Mouse (Mus musculus) mesoderm, embryonic 11.5 days (tissue): ENCODE results near the gene Susd1.
A peak's percentile ranks its signal among the peaks of the same experiment; 100 is the strongest.

Source experiments
- DNase-seq: peaks from one replicate; pipeline ENCODE4 v3.0.0-alpha.2; 2012; ENCODE audit warnings: low read depth, low spot score

The Susd1 gene

DNA sequence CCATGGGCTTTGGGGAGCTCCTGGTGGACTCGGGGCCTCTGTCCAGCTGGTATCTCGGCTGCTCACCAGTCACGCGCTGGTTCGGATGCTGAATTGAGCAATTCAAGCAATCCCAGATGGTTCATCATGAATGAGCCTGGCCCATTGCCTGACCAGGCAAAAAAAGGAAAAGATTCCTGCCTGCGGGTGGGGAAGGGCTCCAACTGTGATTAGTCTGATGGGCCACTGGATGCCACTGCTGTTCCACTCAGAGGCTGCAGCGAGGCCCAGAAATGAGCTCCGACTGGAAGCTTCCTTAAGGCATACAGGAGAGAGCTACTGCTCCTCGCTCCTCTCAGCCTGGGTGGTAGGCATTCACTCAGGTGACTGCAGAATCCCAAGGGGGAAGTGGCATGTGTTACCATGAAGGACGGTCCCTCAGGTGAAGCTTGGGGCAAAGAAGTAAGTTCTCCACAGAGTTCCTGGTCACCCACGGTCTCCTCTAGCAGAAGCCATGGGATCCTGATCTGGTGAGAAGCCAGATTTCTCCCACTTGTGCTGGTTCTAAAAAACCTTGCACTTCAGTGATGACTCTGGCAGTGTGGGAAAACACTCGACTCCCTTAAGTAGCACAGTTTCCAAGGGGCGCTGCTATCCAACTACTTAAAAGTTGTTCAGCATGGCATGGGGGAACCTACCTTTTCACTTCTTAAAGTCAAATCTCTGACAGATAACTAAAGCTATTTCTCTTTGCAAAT, 57.3 kb downstream of the Susd1 start:
- peak; percentile 34 for DNase-seq

DNA sequence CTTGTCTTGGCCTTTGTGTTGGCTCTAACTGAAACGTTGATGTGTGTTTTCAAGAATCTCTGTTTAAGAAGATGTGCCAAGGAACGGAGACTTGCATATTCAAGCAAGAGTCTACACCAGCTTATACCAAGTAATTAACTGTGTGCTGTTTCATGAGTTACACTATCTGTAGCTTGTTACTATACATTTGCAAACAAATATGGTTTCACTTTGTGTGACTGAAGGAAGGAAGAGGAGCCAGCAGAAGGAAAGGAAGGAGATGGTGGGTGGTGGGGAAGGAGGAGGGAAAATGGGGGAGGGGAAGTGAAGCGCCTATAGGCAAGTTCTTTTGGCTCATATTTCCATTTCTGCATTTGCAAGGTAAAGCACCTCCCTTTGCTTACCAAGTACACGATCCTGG, 58.0 kb downstream of the Susd1 start:
- no peak for DNase-seq

GRCm38 (mm10) chr4:59379876-59380275, 58.6 kb downstream of the Susd1 start:
- no peak for DNase-seq

DNA sequence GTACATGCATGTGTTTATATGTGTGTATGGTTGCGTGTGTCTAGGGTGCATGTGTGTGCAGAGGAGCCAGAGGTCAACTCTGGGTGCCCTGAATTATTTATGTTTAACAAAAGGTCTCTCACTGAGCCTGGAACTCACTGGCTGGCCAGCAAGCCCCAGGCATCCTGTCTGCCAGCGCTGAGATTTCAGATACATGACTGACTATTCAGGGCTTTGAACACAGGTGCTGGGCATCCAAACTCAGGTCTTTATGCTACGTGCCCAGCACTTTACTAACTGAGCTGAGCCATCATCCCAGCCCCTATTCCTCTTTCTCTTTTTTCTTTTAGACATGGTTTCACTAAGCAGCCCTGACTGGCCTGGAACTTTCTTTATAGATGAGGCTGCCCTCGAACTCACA, 59.8 kb downstream of the Susd1 start:
- DNase-seq: no peak

DNA sequence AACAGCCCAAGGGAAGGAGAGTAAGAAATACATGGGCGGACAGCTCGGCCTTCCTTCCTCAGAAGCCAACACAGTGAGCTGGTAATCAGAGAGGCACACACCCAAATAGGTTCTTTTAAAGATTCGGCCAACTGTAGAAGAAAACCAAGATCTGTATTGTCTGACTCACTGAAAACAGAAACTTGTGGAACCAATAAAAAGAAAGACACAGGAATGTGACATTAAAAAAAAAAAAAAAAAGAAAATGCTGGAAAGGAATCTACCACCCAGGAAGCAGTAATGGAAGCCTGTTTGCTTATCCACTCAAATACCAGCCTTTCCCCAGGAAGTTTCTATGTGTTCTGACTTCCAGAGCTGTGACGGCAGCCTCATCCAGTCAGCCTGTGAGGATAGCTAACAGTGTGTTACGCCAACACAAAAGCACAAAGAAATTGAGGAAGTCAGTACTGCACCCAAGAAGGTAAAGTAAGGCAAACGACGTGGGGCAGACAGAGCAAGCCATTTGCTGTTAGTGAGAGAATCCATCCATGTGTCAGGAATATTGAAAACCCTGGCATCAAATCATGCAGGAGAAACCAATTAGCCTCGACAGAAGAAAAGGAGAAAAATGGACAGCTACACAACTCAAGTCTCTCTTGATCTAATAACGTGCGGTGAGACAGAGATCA, 64.0 kb downstream of the Susd1 start:
- no peak for DNase-seq

- DNase-seq: no peak
Observed at GRCm38 (mm10) chr4:59372546-59373157, 65.8 kb downstream of the Susd1 start.

DNA sequence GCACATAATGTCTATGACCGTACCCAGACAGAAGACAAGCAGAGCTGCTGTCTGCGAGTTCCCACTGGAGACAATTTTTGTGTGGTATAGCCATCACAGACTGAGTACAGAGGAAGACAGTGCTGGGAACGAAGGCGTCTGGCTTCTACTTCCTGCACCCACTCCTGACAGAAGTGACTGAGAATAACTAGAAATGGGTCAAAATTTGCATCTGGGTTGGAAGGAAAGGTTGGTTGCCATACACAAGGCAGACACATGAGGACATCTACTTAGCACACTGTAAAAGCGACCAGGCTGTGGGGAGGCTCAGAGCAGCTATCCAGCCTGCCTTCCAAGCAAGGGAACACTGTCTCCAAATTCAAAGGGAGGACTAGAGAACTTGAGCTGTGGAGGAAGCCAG, 66.5 kb downstream of the Susd1 start:
- no peak for DNase-seq

GRCm38 (mm10) chr4:59369941-59370340, 68.5 kb downstream of the Susd1 start:
- no peak for DNase-seq

DNA sequence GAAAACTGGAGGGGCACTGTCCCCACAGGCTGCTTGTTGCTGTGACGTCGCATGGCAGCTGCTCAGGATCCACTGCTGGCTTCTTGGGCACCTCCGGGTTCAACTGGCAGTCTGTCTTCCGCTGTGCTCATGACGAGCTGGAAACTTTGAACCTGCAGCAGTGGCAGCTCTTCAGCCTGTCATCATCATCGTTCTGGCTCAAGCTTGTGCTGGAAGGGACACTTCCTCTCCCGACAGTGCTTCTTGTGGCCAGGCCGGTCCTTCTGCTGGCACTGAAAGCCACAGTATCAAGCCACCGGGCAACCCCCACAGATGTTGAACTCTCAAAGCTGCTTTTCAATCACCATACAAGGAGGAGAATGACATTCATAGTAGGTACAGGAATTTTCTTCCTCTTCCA, 70.3 kb downstream of the Susd1 start:
- no peak for DNase-seq

DNA sequence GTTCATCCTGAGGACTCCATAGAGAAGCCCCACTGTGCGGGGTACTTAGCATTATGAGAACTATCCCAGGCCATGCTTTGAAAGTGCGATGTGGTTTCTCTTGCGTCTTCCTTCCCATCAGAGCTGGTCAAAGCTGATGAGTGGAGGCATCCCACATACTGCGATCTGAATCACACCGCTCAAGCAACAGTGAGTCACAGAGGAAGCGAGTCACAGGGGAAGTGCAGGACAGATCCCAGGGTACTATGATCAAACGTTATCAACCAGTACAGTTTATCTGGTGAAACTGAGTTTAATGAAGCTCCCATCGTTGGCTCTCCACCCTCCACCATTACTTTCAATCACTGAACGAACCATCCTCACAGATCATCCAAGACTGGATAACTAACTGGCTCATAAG, 72.2 kb downstream of the Susd1 start:
- no peak for DNase-seq

DNA sequence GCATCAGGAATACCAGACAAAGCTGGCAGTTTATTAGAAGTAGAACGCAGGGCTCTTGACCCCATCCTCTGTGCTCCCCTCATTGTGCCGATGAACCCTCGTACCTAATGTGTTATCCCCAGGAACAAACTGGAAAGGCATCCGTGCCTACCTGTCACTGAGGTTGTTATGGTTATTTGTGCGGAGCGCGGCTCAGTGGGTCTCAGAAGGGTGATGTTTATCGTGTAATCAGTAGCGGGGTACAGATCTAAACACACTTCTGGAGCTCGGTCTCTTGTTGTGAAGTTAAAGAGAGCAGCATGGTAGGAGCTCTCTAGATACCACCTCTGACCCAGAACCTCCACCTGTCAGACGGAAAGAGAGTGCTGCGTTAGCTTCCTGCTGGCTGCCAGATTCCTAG, 72.9 kb downstream of the Susd1 start:
- DNase-seq: no peak

GRCm38 (mm10) chr4:59364229-59365173, 73.9 kb downstream of the Susd1 start:
- DNase-seq: no peak

GRCm38 (mm10) chr4:59363041-59363440, 75.4 kb downstream of the Susd1 start:
- DNase-seq: peak; percentile 27

- DNase-seq: peak; percentile 76
Observed at GRCm38 (mm10) chr4:59360704-59361103, 77.7 kb downstream of the Susd1 start.

- no peak for DNase-seq
Observed at GRCm38 (mm10) chr4:59359921-59360320, 78.5 kb downstream of the Susd1 start.

- no peak for DNase-seq
Observed at GRCm38 (mm10) chr4:59358960-59359359, 79.5 kb downstream of the Susd1 start.

- DNase-seq: no peak
Observed at GRCm38 (mm10) chr4:59355421-59355820, 83.0 kb downstream of the Susd1 start.

GRCm38 (mm10) chr4:59354666-59355065, 83.8 kb downstream of the Susd1 start:
- DNase-seq: no peak

GRCm38 (mm10) chr4:59351938-59352337, 86.5 kb downstream of the Susd1 start:
- DNase-seq: no peak

DNA sequence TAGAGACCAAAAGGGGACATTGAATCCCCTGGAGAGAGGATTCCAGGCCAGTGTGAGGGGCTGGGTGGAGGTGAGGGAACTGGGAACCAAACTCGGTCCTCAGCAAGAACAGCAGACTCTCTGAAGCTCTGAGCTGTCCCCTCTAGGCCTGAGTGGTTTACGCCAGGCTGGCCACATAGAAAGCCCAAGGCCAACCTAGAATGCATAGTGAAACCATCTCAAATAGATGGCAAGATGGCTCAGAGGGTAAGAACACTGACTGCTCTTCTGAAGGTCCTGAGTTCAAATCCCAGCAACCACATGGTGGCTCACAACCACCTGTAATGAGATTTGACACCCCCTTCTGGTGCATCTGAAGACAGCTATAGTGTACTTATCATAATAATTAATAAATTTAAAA, 88.1 kb downstream of the Susd1 start:
- no peak for DNase-seq

- DNase-seq: no peak
Observed at GRCm38 (mm10) chr4:59349425-59350185, 88.8 kb downstream of the Susd1 start.
